8 mouse cellular contexts compared by ENCODE assay signal in genomic region chr4:120716141-120716571, GRCm38 (mm10). TPM values are rescaled to one million over a fixed set of nuclear protein-coding genes. Genes with fewer than 3 reads are reported as not detected.
A peak's percentile ranks its signal among the peaks of the same experiment; 100 is the strongest.
DNase-seq lines count a peak whose midpoint lies in the region; ATAC-seq and TF ChIP-seq lines count a peak whose summit lies in the region.

No protein-coding gene starts in this region.

- intact Hi-C loops in left cerebral cortex, postnatal 4 days (cut with DNase I) = no loop called here

- peak overlapping the region; percentile 41 for H3K9ac ChIP-seq in forebrain, postnatal 0 days
- H3K9ac ChIP-seq in lung, embryonic 14.5 days = peak overlapping the region; percentile 23; the same call in 1 of the 2 replicates
- peak overlapping the region; percentile 38 for H3K9ac ChIP-seq in neural tube, embryonic 15.5 days (replicated peaks)

- peak; percentile 81 for ATAC-seq in forebrain, postnatal 0 days
- peak; percentile 84 for ATAC-seq in lung, embryonic 14.5 days (ENCODE audit: insufficient read depth)
- ATAC-seq in neural tube, embryonic 15.5 days (ENCODE audit: low FRiP score) = peak; percentile 82

- TF ChIP-seq CTCF in forebrain, postnatal 0 days (IDR thresholded peaks at IDR 0.05; ENCODE audit: low read depth) = no peak
- no peak for TF ChIP-seq CTCF in lung, embryonic 14.5 days (IDR thresholded peaks at IDR 0.05; ENCODE audit: low read depth)

- H3K27me3 ChIP-seq in forebrain, postnatal 0 days (ENCODE audit: insufficient read depth, low read length) = no peaks in the 10 kb centered on the region
- peaks cover 13% of the 10 kb centered on the region; the same call in 1 of the 2 replicates for H3K27me3 ChIP-seq in lung, embryonic 14.5 days (ENCODE audit: insufficient read depth, low read length)
- H3K27me3 ChIP-seq in neural tube, embryonic 15.5 days (replicated peaks) = peaks cover 9% of the 10 kb centered on the region; the same call in 1 of the 2 replicates

- H3K4me2 ChIP-seq in forebrain, postnatal 0 days (ENCODE audit: low read depth) = peak overlapping the region; percentile 74
- H3K4me2 ChIP-seq in lung, embryonic 14.5 days = peak overlapping the region; percentile 73
- peak overlapping the region; percentile 74 for H3K4me2 ChIP-seq in neural tube, embryonic 15.5 days

- peak; percentile 37 for DNase-seq in left cerebral cortex, postnatal 4 days
- no peak for DNase-seq in left cerebral cortex, adult 9 months (ENCODE audit: low spot score in 2 of 2)
- peak; percentile 53 for DNase-seq in brain, adult 2 months (ENCODE audit: low read depth, low spot score)
- peak; percentile 69 for DNase-seq in forebrain, postnatal 0 days
- DNase-seq in kidney, adult 18-20 months = peak; percentile 60
- DNase-seq in lung, embryonic 14.5 days = peak; percentile 74
- DNase-seq in ovary, postnatal 14 days (ENCODE audit: low spot score) = no peak

- 2% methylated on average over 12 of the region's 12 CpGs for WGBS in forebrain, postnatal 0 days
- WGBS in lung, embryonic 14.5 days = 2% methylated on average over 12 of the region's 12 CpGs
- WGBS in neural tube, embryonic 15.5 days = 4% methylated on average over 12 of the region's 12 CpGs

- H3K36me3 ChIP-seq in forebrain, postnatal 0 days (ENCODE audit: insufficient read depth) = no peaks in the 10 kb centered on the region
- H3K36me3 ChIP-seq in lung, embryonic 14.5 days (ENCODE audit: insufficient read depth) = no peaks in the 10 kb centered on the region
- no peaks in the 10 kb centered on the region for H3K36me3 ChIP-seq in neural tube, embryonic 15.5 days

- H3K4me3 ChIP-seq in forebrain, postnatal 0 days (ENCODE audit: low read depth, low read length) = peak overlapping the region; percentile 32
- H3K4me3 ChIP-seq in lung, embryonic 14.5 days (ENCODE audit: low read depth, low read length) = peak overlapping the region; percentile 33
- H3K4me3 ChIP-seq in neural tube, embryonic 15.5 days (replicated peaks) = peak overlapping the region; percentile 42

- peaks cover 11% of the 10 kb centered on the region; the same call in 1 of the 2 replicates for H3K4me1 ChIP-seq in forebrain, postnatal 0 days (ENCODE audit: insufficient read depth)
- H3K4me1 ChIP-seq in lung, embryonic 14.5 days (ENCODE audit: insufficient read depth) = peaks cover 6% of the 10 kb centered on the region; the same call in 1 of the 2 replicates
- H3K4me1 ChIP-seq in neural tube, embryonic 15.5 days = peaks cover 30% of the 10 kb centered on the region

- no peaks in the 10 kb centered on the region for H3K9me3 ChIP-seq in forebrain, postnatal 0 days (ENCODE audit: low read length)
- H3K9me3 ChIP-seq in lung, embryonic 14.5 days (ENCODE audit: low read depth, low read length) = no peaks in the 10 kb centered on the region
- H3K9me3 ChIP-seq in neural tube, embryonic 15.5 days (replicated peaks) = no peaks in the 10 kb centered on the region

- H3K27ac ChIP-seq in forebrain, postnatal 0 days (ENCODE audit: low read depth, low read length) = no peak overlapping the region
- no peak overlapping the region for H3K27ac ChIP-seq in lung, embryonic 14.5 days (ENCODE audit: low read depth)
- no peak overlapping the region for H3K27ac ChIP-seq in neural tube, embryonic 15.5 days (replicated peaks)

RNA-seq across cellular contexts. Expression of gene Kcnq4, which starts 32.3 kb away (rescaled TPM):
- 10 to 100 TPM; 19.6 to 21.1 TPM for total RNA-seq in left cerebral cortex, postnatal 4 days (2021)
- 10.9 and 11.9 TPM in 2 replicates for total RNA-seq in forebrain, postnatal 0 days (2014; rRNA removed)
- polyA plus RNA-seq in forebrain, postnatal 0 days (2015; fragmentation: Nextera tagmentation; extraction: Ambion mirVana) = 7.1 and 7.5 TPM in 2 replicates
- 3.7 and 4.5 TPM in 2 replicates for polyA plus RNA-seq in lung, embryonic 14.5 days (2014; fragmentation: Nextera tagmentation; extraction: Ambion mirVana)
- 5.8 and 6.7 TPM in 2 replicates for polyA plus RNA-seq in neural tube, embryonic 15.5 days (2015; fragmentation: Nextera tagmentation; extraction: Ambion mirVana)

RNA-seq across cellular contexts. Expression of gene Cited4, which starts 49.8 kb away (rescaled TPM):
- total RNA-seq in left cerebral cortex, postnatal 4 days (2021) = 1 to 10 TPM; 2.9 to 3.5 TPM
- 2.9 and 6.0 TPM in 2 replicates for total RNA-seq in forebrain, postnatal 0 days (2014; rRNA removed)
- 4.2 and 5.3 TPM in 2 replicates for polyA plus RNA-seq in forebrain, postnatal 0 days (2015; fragmentation: Nextera tagmentation; extraction: Ambion mirVana)
- polyA plus RNA-seq in lung, embryonic 14.5 days (2014; fragmentation: Nextera tagmentation; extraction: Ambion mirVana) = 1.6 and 2.3 TPM in 2 replicates
- polyA plus RNA-seq in neural tube, embryonic 15.5 days (2015; fragmentation: Nextera tagmentation; extraction: Ambion mirVana) = 1.4 and 2.1 TPM in 2 replicates

Comparison
In these comparisons a context has a peak if more than half of its experiments do, and no peak if none do; other contexts are left out.
1. DNase-seq: peak in left cerebral cortex, postnatal 4 days (single experiment), brain, adult 2 months (single experiment), forebrain, postnatal 0 days (single experiment), kidney, adult 18-20 months (single experiment) and lung, embryonic 14.5 days (single experiment); none in left cerebral cortex, adult 9 months (0 of 2) and ovary, postnatal 14 days (single experiment).
2. Peak in every context shown above with its lines, with median percentiles within 50 percentile points of each other: ATAC-seq, H3K4me2 ChIP-seq, H3K4me3 ChIP-seq and H3K9ac ChIP-seq.